Mouse (Mus musculus): ENCODE data around the gene 1700012P22Rik.

- TF ChIP-seq CTCF (IDR thresholded peaks at IDR 0.05; ENCODE audit: low read depth, low read length): no peak
- no peak for TF ChIP-seq POLR2A (IDR thresholded peaks at IDR 0.05; ENCODE audit: extremely low read depth, insufficient read depth, low read length)
These were observed at the start of gene 1700012P22Rik for GRCm38 (mm10) chr4:144438672-144439071.
